Mouse (Mus musculus) CH12.LX (cell line): Measurements from ENCODE around the gene 1110059E24Rik. TPM values are rescaled to one million over a fixed set of nuclear protein-coding genes. Genes with fewer than 3 reads are reported as not detected.

Experiments used
- DNase-seq: peaks from one replicate; pipeline ENCODE4 v3.0.0-alpha.2; 2013; ENCODE audit errors: extremely low read depth
- H3K27ac ChIP-seq: 2 replicates; pipeline ENCODE4 v1.5.1; 2012; ENCODE audit warnings: low read depth, mild to moderate bottlenecking, control low read depth, moderate library complexity; ENCODE audit not compliant: insufficient read depth
- H3K27me3 ChIP-seq: replicated peaks from 2 replicates; pipeline ENCODE3; 2012; ENCODE audit warnings: inconsistent platforms
- H3K36me3 ChIP-seq, 2 experiments: replicated peaks in 1 of 2; 2 replicates each; pipeline versions ENCODE3 to v1.6.1; 2012; ENCODE audit warnings: inconsistent platforms in 1 of 2, low read length in 1 of 2, mild to moderate bottlenecking in 1 of 2, mixed read lengths in 1 of 2, moderate library complexity in 1 of 2; ENCODE audit not compliant: control insufficient read depth in 1 of 2, insufficient read depth in 1 of 2
- H3K4me1 ChIP-seq, 2 experiments: 2 replicates each; pipeline ENCODE4 v1.6.1; 2012; ENCODE audit warnings: inconsistent platforms in 1 of 2, moderate library complexity in 1 of 2; ENCODE audit not compliant: insufficient read depth in 2 of 2, control insufficient read depth in 1 of 2
- H3K4me2 ChIP-seq: 2 replicates; pipeline ENCODE4 v1.6.1; 2012; ENCODE audit warnings: low read depth, mild to moderate bottlenecking, control low read depth; ENCODE audit not compliant: poor library complexity, insufficient read depth, severe bottlenecking
- H3K4me3 ChIP-seq, 3 experiments: fragments of 150-350 bp in 1 of 3; sonication (generic) in 1 of 3; replicated peaks in 1 of 3; 2 replicates each; pipeline versions ENCODE3 to v1.5.1; 2011 to 2012; ENCODE audit warnings: low read depth in 2 of 3, low read length in 2 of 3, mild to moderate bottlenecking in 2 of 3, moderate library complexity in 2 of 3, control low read depth in 1 of 3, improper control_type of control experiment in 1 of 3, inconsistent platforms in 1 of 3, mixed read lengths in 1 of 3; ENCODE audit not compliant: poor library complexity in 1 of 3
- H3K79me2 ChIP-seq: replicated peaks from 2 replicates; pipeline ENCODE4 v1.6.1; 2012; ENCODE audit warnings: mild to moderate bottlenecking, moderate library complexity; ENCODE audit not compliant: control insufficient read depth, poor library complexity, insufficient read depth, severe bottlenecking; ENCODE audit errors: extremely low read depth
- H3K9ac ChIP-seq: 2 replicates; pipeline ENCODE4 v1.6.1; 2012; ENCODE audit warnings: low read depth, mild to moderate bottlenecking, control low read depth, moderate library complexity; ENCODE audit not compliant: insufficient read depth
- H3K9me3 ChIP-seq: replicated peaks from 2 replicates; pipeline ENCODE3; 2012; ENCODE audit warnings: low read length, inconsistent platforms, mixed read lengths
- CHD1 ChIP-seq: IDR thresholded peaks from 2 replicates; pipeline ENCODE4 v1.6.1; 2012; ENCODE audit warnings: low read depth, low read length, improper control_type of control experiment, inconsistent platforms
- E2F4 ChIP-seq: IDR thresholded peaks from 2 replicates; pipeline ENCODE4 v1.6.1; 2011; ENCODE audit warnings: low read depth, low read length, improper control_type of control experiment; ENCODE audit not compliant: insufficient replicate concordance
- ELF1 ChIP-seq: IDR thresholded peaks from 2 replicates; pipeline ENCODE4 v1.6.1; 2014; ENCODE audit warnings: low read depth, mild to moderate bottlenecking, inconsistent platforms, low read length, improper control_type of control experiment
- EP300 ChIP-seq: IDR thresholded peaks from 2 replicates; pipeline ENCODE4 v1.6.1; 2011; ENCODE audit warnings: low read length, improper control_type of control experiment
- GABPA ChIP-seq: IDR thresholded peaks from 2 replicates; pipeline ENCODE4 v1.6.1; 2012; ENCODE audit warnings: low read depth, low read length, improper control_type of control experiment, inconsistent platforms; ENCODE audit not compliant: insufficient replicate concordance
- IRF4 ChIP-seq: IDR thresholded peaks from 2 replicates; pipeline ENCODE4 v1.6.1; 2014; ENCODE audit warnings: low read depth, mild to moderate bottlenecking, inconsistent platforms, low read length, improper control_type of control experiment
- KAT2A ChIP-seq: IDR thresholded peaks from 2 replicates; pipeline ENCODE4 v1.6.1; 2012; ENCODE audit warnings: low read length, improper control_type of control experiment, inconsistent platforms; ENCODE audit not compliant: insufficient replicate concordance
- MAZ ChIP-seq: IDR thresholded peaks from 2 replicates; pipeline ENCODE4 v1.6.1; 2012; ENCODE audit warnings: low read depth, mild to moderate bottlenecking, inconsistent platforms, low read length, improper control_type of control experiment, moderate library complexity
- MEF2A ChIP-seq: IDR thresholded peaks from 2 replicates; pipeline ENCODE4 v1.6.1; 2014; ENCODE audit warnings: low read depth, mild to moderate bottlenecking, inconsistent platforms, low read length, improper control_type of control experiment, borderline replicate concordance
- PAX5 ChIP-seq: IDR thresholded peaks from 2 replicates; pipeline ENCODE4 v1.6.1; 2012; ENCODE audit warnings: low read length, inconsistent platforms, mixed read lengths
- POLR2AphosphoS2 ChIP-seq: IDR thresholded peaks from 2 replicates; pipeline ENCODE4 v1.6.1; 2011; ENCODE audit warnings: low read depth, low read length, improper control_type of control experiment
- SIN3A ChIP-seq: IDR thresholded peaks from 2 replicates; pipeline ENCODE4 v1.6.1; 2012; ENCODE audit warnings: low read length, improper control_type of control experiment, inconsistent platforms
- USF1 ChIP-seq: IDR thresholded peaks from 2 replicates; pipeline ENCODE4 v1.6.1; 2014; ENCODE audit warnings: low read depth, mild to moderate bottlenecking, inconsistent platforms, low read length, improper control_type of control experiment
- ZC3H11A ChIP-seq: IDR thresholded peaks from 2 replicates; pipeline ENCODE4 v1.6.1; 2012; ENCODE audit warnings: low read depth, mild to moderate bottlenecking, inconsistent platforms, low read length, improper control_type of control experiment
- dilution Hi-C: fragments of 300-500 bp; cut with MboI; formaldehyde crosslinking; loops from 2 replicates; pipeline ENCODE4 v1.14.3; 2020; ENCODE audit warnings: low sequenced_read_pairs; ENCODE audit not compliant: extremely low pct_unique_long_range_greater_than_20kb, extremely low pct_ligation_motif_present
- in situ Hi-C: fragments of 300-500 bp; cut with MboI; formaldehyde crosslinking; loops from 3 replicates; pipeline ENCODE4 v1.14.3; 2019; ENCODE audit warnings: low sequenced_read_pairs, low pct_ligation_motif_present, low pct_unique_long_range_greater_than_20kb, mixed read lengths
- polyA plus RNA-seq: library from polyadenylated mRNA; unstranded; fragments of >175 nt; gene quantifications from 2 replicates; pipeline ENCODE4 v1.2.1, GENCODE M21; 2012; ENCODE audit warnings: low read depth; ENCODE audit not compliant: insufficient read length
- total RNA-seq, 2 experiments: library from RNA; depleted of rRNA; stranded (reverse); fragments of 300-350 nt in 1 of 2; fragments of >200 nt in 1 of 2; gene quantifications; 2 replicates each; pipeline ENCODE4 v1.2.3; 2012 to 2014

The 1110059E24Rik gene
- total and polyA plus RNA-seq, 3 experiments: 25.5 to 106 (median 38.8) TPM

GRCm38 (mm10) chr19:21568528-21569185 lies 84.1 kb downstream of the 1110059E24Rik start:
- Histone ChIP-seq H3K4me2 (peak overlapping the region; percentile 45; the same call in 1 of the 2 replicates), H3K27ac (peak overlapping the region; percentile 26; the same call in 1 of the 2 replicates), H3K4me1 (peaks cover 8 to 44% of the 10 kb centered on the region in 2 experiments), H3K9me3 (no peaks in the 10 kb centered on the region), H3K9ac (no peak overlapping the region), H3K36me3 (peaks cover 0 to 4% of the 10 kb centered on the region in 2 experiments), H3K79me2 (peaks cover 3% of the 10 kb centered on the region; the same call in 1 of the 2 replicates), H3K27me3 (no peaks in the 10 kb centered on the region), H3K4me3 (peak overlapping the region; percentile 16 to 38 (median 23))
- peak; percentile 72 for DNase-seq
- TF ChIP-seq ZC3H11A (no peak), MEF2A (no peak), USF1 (no peak), MAZ (no peak), SIN3A (0 out of 2 replicates have a peak, but pooled peaks have one; percentile 23), CHD1 (no peak)
- in situ Hi-C loops: loop anchor here (10.0 to 25.0 kb wide), 2 partner anchors 524 to 744 kb away; no protein-coding TSS in a partner anchor
- dilution Hi-C loops: no loop called here

DNA sequence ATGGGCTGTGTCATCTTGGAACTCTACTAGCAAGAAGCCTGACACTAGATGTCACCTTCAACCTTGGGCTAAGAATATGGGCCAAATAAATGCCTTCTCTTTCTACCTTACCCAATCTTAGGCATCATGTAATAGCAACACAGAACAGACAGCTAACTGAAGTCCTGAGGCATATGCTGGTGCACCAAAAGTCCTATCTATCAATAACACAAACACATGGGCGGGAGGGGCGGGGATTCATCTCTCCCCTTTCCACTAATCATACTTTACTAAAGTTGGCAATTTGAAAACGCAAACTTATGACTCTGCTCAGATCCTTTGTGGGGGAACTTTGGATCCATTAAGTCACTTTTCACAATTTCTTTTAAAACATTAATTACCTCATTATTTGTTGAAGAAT lies 84.8 kb downstream of the 1110059E24Rik start:
- Histone ChIP-seq H3K4me1 (peaks cover 10 to 43% of the 10 kb centered on the region in 2 experiments), H3K9me3 (no peaks in the 10 kb centered on the region), H3K79me2 (peaks cover 3% of the 10 kb centered on the region; the same call in 1 of the 2 replicates), H3K27ac (no peak overlapping the region), H3K36me3 (peaks cover 0 to 4% of the 10 kb centered on the region in 2 experiments), H3K4me2 (no peak overlapping the region), H3K4me3 (no peak overlapping the region), H3K27me3 (no peaks in the 10 kb centered on the region), H3K9ac (no peak overlapping the region)
- dilution Hi-C loops: no loop called here
- TF ChIP-seq KAT2A (no peak), ELF1 (no peak), GABPA (no peak), USF1 (no peak), IRF4 (no peak), E2F4 (no peak), MAZ (no peak), POLR2AphosphoS2 (no peak), EP300 (no peak), PAX5 (no peak)
- DNase-seq: no peak
- in situ Hi-C loops: loop anchor here (10.0 to 25.0 kb wide), 2 partner anchors 523 to 744 kb away; no protein-coding TSS in a partner anchor
